Mouse (Mus musculus) layer of hippocampus, adult 18-20 months (tissue): Measurements from ENCODE around the gene Pelo. TPM values are rescaled to one million over a fixed set of nuclear protein-coding genes. Genes with fewer than 3 reads are reported as not detected.

Experiments used
- DNase-seq, 2 experiments: peaks; one replicate each; pipeline ENCODE4 v3.0.0; 2022; ENCODE audit warnings: low spot score in 2 of 2
- total RNA-seq, 2 experiments: library from RNA; stranded (reverse); gene quantifications; 2 replicates each; pipeline ENCODE4 v1.2.3; 2021

The Pelo gene
- total RNA-seq, 2 experiments from 2014 or later = 20.3 to 23.3 TPM

- DNase-seq = no peak
Observed at GRCm38 (mm10) chr13:115042652-115043051, 47.3 kb downstream of the Pelo start.

Other genes starting within 250 kb of the Pelo start
- under 1 TPM; 0.10 to 0.56 TPM for gene Itga2, start 158.1 kb downstream of the Pelo start, total RNA-seq
- gene Gm49395, start 11.7 kb upstream of the Pelo start, total RNA-seq = 1 to 10 TPM; 2.3 to 2.6 TPM
- gene Itga1, start 11.8 kb upstream of the Pelo start, total RNA-seq = 1 to 10 TPM; 4.2 to 4.4 TPM